ENCODE assay signal across 27 mouse cellular contexts in genomic region chr13:58186281-58186680, GRCm38 (mm10). TPM values are rescaled to one million over a fixed set of nuclear protein-coding genes. Genes with fewer than 3 reads are reported as not detected.
DNase-seq lines count a peak whose midpoint lies in the region; ATAC-seq and TF ChIP-seq lines count a peak whose summit lies in the region.
"Had no signal": no experiment of that assay in that cellular context is flagged by ENCODE, and none has a peak within 500 bp of the region (broad histone marks: within the 10 kb centered on the region; RNA-seq: fewer than 3 reads in every experiment).

No protein-coding gene starts in this region.

- H3K27me3 ChIP-seq in forebrain, embryonic 15.5 days: no peaks in the 10 kb centered on the region
- H3K27me3 ChIP-seq in forebrain, embryonic 16.5 days (replicated peaks; ENCODE audit: control insufficient read depth, insufficient read depth, low read length): no peaks in the 10 kb centered on the region
- H3K27me3 ChIP-seq in midbrain, embryonic 11.5 days (ENCODE audit: control insufficient read depth, insufficient read depth, low read length): no peaks in the 10 kb centered on the region
- no peaks in the 10 kb centered on the region for H3K27me3 ChIP-seq in midbrain, postnatal 0 days (ENCODE audit: insufficient read depth, low read length)
- H3K27me3 ChIP-seq in hindbrain, embryonic 16.5 days (replicated peaks; ENCODE audit: control insufficient read depth, insufficient read depth, low read length): no peaks in the 10 kb centered on the region
- H3K27me3 ChIP-seq: CH12.LX; embryonic facial prominence, embryonic 12.5 days; heart, embryonic 13.5 days; hindbrain, embryonic 15.5 days; liver, embryonic 12.5 days; midbrain, embryonic 12.5 days; neural tube, embryonic 13.5 days had no signal

- 0 out of 2 replicates have a peak overlapping the region, but pooled peaks have one; percentile 37 for H3K27ac ChIP-seq in forebrain, embryonic 15.5 days (replicated peaks)
- no peak overlapping the region for H3K27ac ChIP-seq in forebrain, embryonic 16.5 days (ENCODE audit: low read length)
- 0 out of 2 replicates have a peak overlapping the region, but pooled peaks have one; percentile 10 for H3K27ac ChIP-seq in layer of hippocampus, adult 2 months
- H3K27ac ChIP-seq in midbrain, embryonic 11.5 days (ENCODE audit: low read depth, low read length): no peak overlapping the region
- no peak overlapping the region for H3K27ac ChIP-seq in midbrain, postnatal 0 days (ENCODE audit: low read depth, low read length)
- H3K27ac ChIP-seq in hindbrain, embryonic 16.5 days (ENCODE audit: low read depth, low read length): no peak overlapping the region
- H3K27ac ChIP-seq: embryonic facial prominence, embryonic 12.5 days; heart, embryonic 13.5 days; hindbrain, embryonic 10.5 days; hindbrain, embryonic 15.5 days; kidney, postnatal 0 days; liver, embryonic 12.5 days; midbrain, embryonic 12.5 days; neural tube, embryonic 13.5 days had no signal

- H3K9ac ChIP-seq in forebrain, embryonic 15.5 days (replicated peaks): no peak overlapping the region
- no peak overlapping the region for H3K9ac ChIP-seq in forebrain, embryonic 16.5 days (replicated peaks; ENCODE audit: low read depth, low read length)
- no peak overlapping the region for H3K9ac ChIP-seq in midbrain, embryonic 11.5 days (ENCODE audit: low read length)
- no peak overlapping the region for H3K9ac ChIP-seq in midbrain, postnatal 0 days (replicated peaks; ENCODE audit: low read length, poor library complexity, severe bottlenecking)
- no peak overlapping the region for H3K9ac ChIP-seq in hindbrain, embryonic 16.5 days (ENCODE audit: low read depth, low read length)
- H3K9ac ChIP-seq: embryonic facial prominence, embryonic 12.5 days; heart, embryonic 13.5 days; hindbrain, embryonic 15.5 days; liver, embryonic 12.5 days; liver, postnatal 0 days; midbrain, embryonic 12.5 days; neural tube, embryonic 13.5 days had no signal

- H3K4me1 ChIP-seq in forebrain, embryonic 15.5 days: peaks cover 4% of the 10 kb centered on the region; the same call in 1 of the 2 replicates
- 0 out of 2 replicates have a peak, but pooled peaks cover 3% of the 10 kb centered on the region for H3K4me1 ChIP-seq in forebrain, embryonic 16.5 days (replicated peaks; ENCODE audit: control insufficient read depth, insufficient read depth, low read length)
- 0 out of 2 replicates have a peak, but pooled peaks cover 4% of the 10 kb centered on the region for H3K4me1 ChIP-seq in midbrain, embryonic 11.5 days (ENCODE audit: control insufficient read depth, insufficient read depth, low read length)
- no peaks in the 10 kb centered on the region for H3K4me1 ChIP-seq in midbrain, postnatal 0 days (ENCODE audit: insufficient read depth, low read length)
- H3K4me1 ChIP-seq in hindbrain, embryonic 16.5 days (ENCODE audit: control insufficient read depth, insufficient read depth, low read depth, low read length): no peaks in the 10 kb centered on the region
- H3K4me1 ChIP-seq: embryonic facial prominence, embryonic 12.5 days; hindbrain, embryonic 10.5 days; hindbrain, embryonic 15.5 days; liver, embryonic 12.5 days; midbrain, embryonic 12.5 days; neural tube, embryonic 13.5 days had no signal

- H3K4me3 ChIP-seq in forebrain, embryonic 15.5 days: no peak overlapping the region
- H3K4me3 ChIP-seq in forebrain, embryonic 16.5 days (replicated peaks; ENCODE audit: low read length): no peak overlapping the region
- H3K4me3 ChIP-seq in layer of hippocampus, adult 2 months: no peak overlapping the region
- no peak overlapping the region for H3K4me3 ChIP-seq in midbrain, embryonic 11.5 days (ENCODE audit: low read depth, low read length)
- no peak overlapping the region for H3K4me3 ChIP-seq in midbrain, postnatal 0 days (ENCODE audit: low read depth, low read length)
- no peak overlapping the region for H3K4me3 ChIP-seq in hindbrain, embryonic 16.5 days (ENCODE audit: low read length)
- H3K4me3 ChIP-seq: embryonic facial prominence, embryonic 12.5 days; heart, embryonic 13.5 days; hindbrain, embryonic 10.5 days; hindbrain, embryonic 15.5 days; liver, embryonic 12.5 days; midbrain, embryonic 12.5 days; neural tube, embryonic 13.5 days had no signal

- no peak overlapping the region for H3K4me2 ChIP-seq in forebrain, embryonic 15.5 days (replicated peaks)
- no peak overlapping the region for H3K4me2 ChIP-seq in forebrain, embryonic 16.5 days (ENCODE audit: low read length)
- H3K4me2 ChIP-seq in midbrain, embryonic 11.5 days: no peak overlapping the region
- no peak overlapping the region for H3K4me2 ChIP-seq in midbrain, postnatal 0 days (ENCODE audit: low read depth, low read length, poor library complexity, severe bottlenecking)
- no peak overlapping the region for H3K4me2 ChIP-seq in hindbrain, embryonic 16.5 days (ENCODE audit: low read length)
- H3K4me2 ChIP-seq: embryonic facial prominence, embryonic 12.5 days; heart, embryonic 13.5 days; hindbrain, embryonic 15.5 days; liver, embryonic 12.5 days; midbrain, embryonic 12.5 days; neural tube, embryonic 13.5 days had no signal

- 69% methylated on average over 8 of the region's 8 CpGs for WGBS in forebrain, embryonic 15.5 days
- WGBS in forebrain, embryonic 16.5 days: 72% methylated on average over 8 of the region's 8 CpGs
- 83% methylated on average over 8 of the region's 8 CpGs for WGBS in midbrain, embryonic 11.5 days
- 66% methylated on average over 8 of the region's 8 CpGs for WGBS in midbrain, postnatal 0 days
- WGBS in hindbrain, embryonic 16.5 days: 77% methylated on average over 8 of the region's 8 CpGs

- H3K36me3 ChIP-seq in forebrain, embryonic 15.5 days: peaks cover 29% of the 10 kb centered on the region
- H3K36me3 ChIP-seq in forebrain, embryonic 16.5 days (ENCODE audit: control insufficient read depth, insufficient read depth): peaks cover 11% of the 10 kb centered on the region
- peaks cover 8% of the 10 kb centered on the region; the same call in 1 of the 2 replicates for H3K36me3 ChIP-seq in midbrain, embryonic 11.5 days (ENCODE audit: control insufficient read depth, insufficient read depth, low read length)
- H3K36me3 ChIP-seq in midbrain, postnatal 0 days (ENCODE audit: insufficient read depth, low read length): peaks cover 16% of the 10 kb centered on the region
- H3K36me3 ChIP-seq in hindbrain, embryonic 16.5 days (ENCODE audit: control insufficient read depth, insufficient read depth, low read length): peaks cover 8% of the 10 kb centered on the region

- no peaks in the 10 kb centered on the region for H3K9me3 ChIP-seq in forebrain, embryonic 15.5 days
- no peaks in the 10 kb centered on the region for H3K9me3 ChIP-seq in forebrain, embryonic 16.5 days (ENCODE audit: control insufficient read depth, low read length)
- no peaks in the 10 kb centered on the region for H3K9me3 ChIP-seq in midbrain, embryonic 11.5 days (ENCODE audit: control insufficient read depth, low read length)
- H3K9me3 ChIP-seq in midbrain, postnatal 0 days (ENCODE audit: low read length): no peaks in the 10 kb centered on the region
- H3K9me3 ChIP-seq in hindbrain, embryonic 16.5 days (ENCODE audit: control insufficient read depth, low read length): no peaks in the 10 kb centered on the region
- H3K9me3 ChIP-seq: embryonic facial prominence, embryonic 12.5 days; heart, embryonic 13.5 days; hindbrain, embryonic 10.5 days; hindbrain, embryonic 15.5 days; liver, embryonic 12.5 days; midbrain, embryonic 12.5 days; neural tube, embryonic 13.5 days had no signal

- no peak for TF ChIP-seq CTCF in layer of hippocampus, adult 2 months (conservative IDR thresholded peaks at IDR 0.05)
- no peak for TF ChIP-seq CTCF in midbrain, postnatal 0 days (IDR thresholded peaks at IDR 0.05)

- DNase-seq in layer of hippocampus, adult 2 months (ENCODE audit: low spot score in 2 of 2): no peak
- DNase-seq in layer of hippocampus, postnatal 10 days (ENCODE audit: low spot score in 2 of 2): no peak
- peak; percentile 59 for DNase-seq in midbrain, embryonic 11.5 days (ENCODE audit: low spot score, missing footprints)
- DNase-seq in midbrain, postnatal 0 days (ENCODE audit: low spot score): no peak
- peak; percentile 18 to 33 for DNase-seq in left cerebral cortex, postnatal 36 days (ENCODE audit: low spot score in 2 of 2)
- DNase-seq: adrenal gland, postnatal 10 days; cerebellum, adult 11-12 months; cerebellum, adult 9-11 months; embryo, embryonic 11 days; heart, postnatal 14 days; kidney, adult 2 months; kidney, postnatal 4 days; liver, postnatal 0 days; lung, postnatal 36 days had no signal

- no peak for ATAC-seq in forebrain, embryonic 15.5 days (replicated peaks)
- no peak for ATAC-seq in forebrain, embryonic 16.5 days
- no peak for ATAC-seq in midbrain, embryonic 11.5 days (ENCODE audit: low FRiP score)
- ATAC-seq in midbrain, postnatal 0 days (ENCODE audit: low FRiP score): no peak
- ATAC-seq in hindbrain, embryonic 16.5 days: no peak
- ATAC-seq: forebrain, embryonic 14.5 days; liver, embryonic 12.5 days; liver, postnatal 0 days had no signal

- intact Hi-C loops in left cerebral cortex, postnatal 36 days (cut with DNase I): loop anchor here (5.0 kb wide), 1 partner anchor 46 kb away; no protein-coding TSS in a partner anchor

RNA-seq across cellular contexts. Expression of gene Idnk, which starts 28.8 kb away (rescaled TPM):
- 65.6 and 74.9 TPM in 2 replicates for polyA plus RNA-seq in forebrain, embryonic 15.5 days (2015; fragmentation: Nextera tagmentation; extraction: Ambion mirVana)
- 59.0 and 60.0 TPM in 2 replicates for polyA plus RNA-seq in forebrain, embryonic 16.5 days (2015; fragmentation: Nextera tagmentation; extraction: Ambion mirVana)
- total RNA-seq in layer of hippocampus, adult 2 months (2021): 10 to 100 TPM; 28.4 to 34.9 TPM
- 10 to 100 TPM; 29.2 to 33.3 TPM for total RNA-seq in layer of hippocampus, postnatal 10 days (2021)
- 59.1 and 63.1 TPM in 2 replicates for polyA plus RNA-seq in midbrain, embryonic 11.5 days (2014; fragmentation: Nextera tagmentation; extraction: Ambion mirVana)
- 18.4 and 23.3 TPM in 2 replicates for total RNA-seq in midbrain, postnatal 0 days (2014; rRNA removed)
- polyA plus RNA-seq in midbrain, postnatal 0 days (2015; fragmentation: Nextera tagmentation; extraction: Ambion mirVana): 54.3 and 54.6 TPM in 2 replicates
- total RNA-seq in left cerebral cortex, postnatal 36 days (2021): 10 to 100 TPM; 27.0 to 27.1 TPM
- 53.5 and 56.3 TPM in 2 replicates for polyA plus RNA-seq in hindbrain, embryonic 16.5 days (2015; fragmentation: Nextera tagmentation; extraction: Ambion mirVana)

RNA-seq across cellular contexts. Expression of gene Ubqln1, which starts 29.2 kb away (rescaled TPM):
- 153 TPM in 2 replicates for polyA plus RNA-seq in forebrain, embryonic 15.5 days (2015; fragmentation: Nextera tagmentation; extraction: Ambion mirVana)
- 142 and 160 TPM in 2 replicates for polyA plus RNA-seq in forebrain, embryonic 16.5 days (2015; fragmentation: Nextera tagmentation; extraction: Ambion mirVana)
- 100 to 1,000 TPM; 139 to 143 TPM for total RNA-seq in layer of hippocampus, adult 2 months (2021)
- total RNA-seq in layer of hippocampus, postnatal 10 days (2021): 100 to 1,000 TPM; 129 to 135 TPM
- 150 and 155 TPM in 2 replicates for polyA plus RNA-seq in midbrain, embryonic 11.5 days (2014; fragmentation: Nextera tagmentation; extraction: Ambion mirVana)
- total RNA-seq in midbrain, postnatal 0 days (2014; rRNA removed): 206 and 222 TPM in 2 replicates
- 102 and 109 TPM in 2 replicates for polyA plus RNA-seq in midbrain, postnatal 0 days (2015; fragmentation: Nextera tagmentation; extraction: Ambion mirVana)
- 100 to 1,000 TPM; 137 to 144 TPM for total RNA-seq in left cerebral cortex, postnatal 36 days (2021)
- polyA plus RNA-seq in hindbrain, embryonic 16.5 days (2015; fragmentation: Nextera tagmentation; extraction: Ambion mirVana): 129 and 142 TPM in 2 replicates

RNA-seq across cellular contexts. Expression of gene Hnrnpa0, which starts 57.9 kb away (rescaled TPM):
- polyA plus RNA-seq in forebrain, embryonic 15.5 days (2015; fragmentation: Nextera tagmentation; extraction: Ambion mirVana): 52.4 and 57.9 TPM in 2 replicates
- polyA plus RNA-seq in forebrain, embryonic 16.5 days (2015; fragmentation: Nextera tagmentation; extraction: Ambion mirVana): 49.8 and 50.9 TPM in 2 replicates
- 100 to 1,000 TPM; 120 to 122 TPM for total RNA-seq in layer of hippocampus, adult 2 months (2021)
- total RNA-seq in layer of hippocampus, postnatal 10 days (2021): 100 to 1,000 TPM; 170 to 173 TPM
- 60.0 and 63.3 TPM in 2 replicates for polyA plus RNA-seq in midbrain, embryonic 11.5 days (2014; fragmentation: Nextera tagmentation; extraction: Ambion mirVana)
- 183 and 185 TPM in 2 replicates for total RNA-seq in midbrain, postnatal 0 days (2014; rRNA removed)
- 51.4 and 62.5 TPM in 2 replicates for polyA plus RNA-seq in midbrain, postnatal 0 days (2015; fragmentation: Nextera tagmentation; extraction: Ambion mirVana)
- 100 to 1,000 TPM; 118 to 134 TPM for total RNA-seq in left cerebral cortex, postnatal 36 days (2021)
- 27.7 and 33.3 TPM in 2 replicates for polyA plus RNA-seq in hindbrain, embryonic 16.5 days (2015; fragmentation: Nextera tagmentation; extraction: Ambion mirVana)

Comparison
In these comparisons a context has a peak if more than half of its experiments do, and no peak if none do; other contexts are left out.
1. H3K27ac ChIP-seq: peak in forebrain, embryonic 15.5 days (single experiment) and layer of hippocampus, adult 2 months (single experiment); none in forebrain, embryonic 16.5 days (single experiment), midbrain, embryonic 11.5 days (single experiment), midbrain, postnatal 0 days (single experiment) and hindbrain, embryonic 16.5 days (single experiment).
2. DNase-seq: peak in midbrain, embryonic 11.5 days (single experiment) and left cerebral cortex, postnatal 36 days (2 of 2); none in layer of hippocampus, adult 2 months (0 of 2), layer of hippocampus, postnatal 10 days (0 of 2) and midbrain, postnatal 0 days (single experiment).